Mouse (Mus musculus): ENCODE data around the gene Gm10277. TPM values are rescaled to one million over a fixed set of nuclear protein-coding genes. Genes with fewer than 3 reads are reported as not detected.

Gm10277 gene
- total and polyA plus RNA-seq, 2 experiments from 2014 or later = 0.69 TPM; not detected in 1

- Histone ChIP-seq H3K4me1 (ENCODE audit: insufficient read depth, low read length) (peaks cover 20% of the 10 kb centered on the region), H3K27me3 (ENCODE audit: insufficient read depth, low read length) (no peaks in the 10 kb centered on the region), H3K9me3 (ENCODE audit: low read length) (no peaks in the 10 kb centered on the region), H3K9ac (replicated peaks; ENCODE audit: low read length) (no peak overlapping the region), H3K4me2 (ENCODE audit: low read depth, low read length) (peak overlapping the region; percentile 92), H3K27ac (no peak overlapping the region), H3K4me3 (ENCODE audit: low read length) (no peak overlapping the region), H3K36me3 (ENCODE audit: insufficient read depth, low read length) (no peaks in the 10 kb centered on the region)
- ATAC-seq (no peak), DNase-seq (ENCODE audit: low spot score) (no peak)
- 40% methylated on average over 4 of the region's 4 CpGs for WGBS
- TF ChIP-seq CTCF (IDR thresholded peaks at IDR 0.05; ENCODE audit: low read depth) = no peak
Measured at GRCm38 (mm10) chr11:77765459-77765777, 22.1 kb downstream of the Gm10277 start.

GRCm38 (mm10) chr11:77764694-77765458 lies 22.7 kb downstream of the Gm10277 start:
- Histone ChIP-seq H3K4me1 (ENCODE audit: insufficient read depth, low read length) (peaks cover 20% of the 10 kb centered on the region), H3K36me3 (ENCODE audit: insufficient read depth, low read length) (no peaks in the 10 kb centered on the region), H3K27me3 (ENCODE audit: insufficient read depth, low read length) (no peaks in the 10 kb centered on the region), H3K27ac (peak overlapping the region; percentile 26; the same call in 1 of the 2 replicates), H3K4me3 (ENCODE audit: low read length) (peak overlapping the region; percentile 96), H3K4me2 (ENCODE audit: low read depth, low read length) (peak overlapping the region; percentile 92), H3K9me3 (ENCODE audit: low read length) (no peaks in the 10 kb centered on the region), H3K9ac (replicated peaks; ENCODE audit: low read length) (no peak overlapping the region; the same call in 1 of the 2 replicates)
- ATAC-seq (no peak), DNase-seq (ENCODE audit: low spot score) (no peak)
- WGBS = 37% methylated on average over 9 of the region's 9 CpGs
- no peak for TF ChIP-seq CTCF (IDR thresholded peaks at IDR 0.05; ENCODE audit: low read depth)

GRCm38 (mm10) chr11:77763673-77764340 lies 23.7 kb downstream of the Gm10277 start:
- Histone ChIP-seq H3K4me3 (ENCODE audit: low read length) (peak overlapping the region; percentile 96), H3K4me1 (ENCODE audit: insufficient read depth, low read length) (peaks cover 20% of the 10 kb centered on the region), H3K27ac (peak overlapping the region; percentile 91), H3K9me3 (ENCODE audit: low read length) (no peaks in the 10 kb centered on the region), H3K4me2 (ENCODE audit: low read depth, low read length) (peak overlapping the region; percentile 92), H3K27me3 (ENCODE audit: insufficient read depth, low read length) (no peaks in the 10 kb centered on the region), H3K36me3 (ENCODE audit: insufficient read depth, low read length) (no peaks in the 10 kb centered on the region), H3K9ac (replicated peaks; ENCODE audit: low read length) (peak overlapping the region; percentile 97)
- 4% methylated on average over 26 of the region's 26 CpGs for WGBS
- no peak for TF ChIP-seq CTCF (IDR thresholded peaks at IDR 0.05; ENCODE audit: low read depth)
- DNase-seq (ENCODE audit: low spot score) = peak; percentile 70
- peak; percentile 56 for ATAC-seq

GRCm38 (mm10) chr11:77762783-77763672 lies 24.5 kb downstream of the Gm10277 start, which contains the start of gene Myo18a:
Myo18a (plus strand) TSS chr11:77763246.
- WGBS = 3% methylated on average over 51 of the region's 79 CpGs
- H3K27me3 ChIP-seq (ENCODE audit: insufficient read depth, low read length) = no peaks in the 10 kb centered on the region
- DNase-seq (ENCODE audit: low spot score) (peak; percentile 94), ATAC-seq (peak; percentile 92)
- H3K4me1 ChIP-seq (ENCODE audit: insufficient read depth, low read length) = peaks cover 20% of the 10 kb centered on the region
- peak within 1 kb of the TSS; percentile 92 for H3K4me2 ChIP-seq (ENCODE audit: low read depth, low read length)
- H3K27ac ChIP-seq = peak within 1 kb of the TSS; percentile 91
- H3K9me3 ChIP-seq (ENCODE audit: low read length) = no peaks in the 10 kb centered on the region
- H3K9ac ChIP-seq (replicated peaks; ENCODE audit: low read length) = peak within 1 kb of the TSS; percentile 97
- H3K36me3 ChIP-seq (ENCODE audit: insufficient read depth, low read length) = no peaks in the 10 kb centered on the region
- peak within 1 kb of the TSS; percentile 96 for H3K4me3 ChIP-seq (ENCODE audit: low read length)
- peak; percentile 53 for TF ChIP-seq CTCF (IDR thresholded peaks at IDR 0.05; ENCODE audit: low read depth)

GRCm38 (mm10) chr11:77760031-77760430 lies 27.5 kb downstream of the Gm10277 start:
- WGBS = 92% methylated on average over 4 of the region's 4 CpGs
- no peak for ATAC-seq
- Histone ChIP-seq H3K4me2 (ENCODE audit: low read depth, low read length) (no peak overlapping the region), H3K9me3 (ENCODE audit: low read length) (no peaks in the 10 kb centered on the region), H3K4me1 (ENCODE audit: insufficient read depth, low read length) (peaks cover 5% of the 10 kb centered on the region; the same call in 1 of the 2 replicates), H3K27me3 (ENCODE audit: insufficient read depth, low read length) (no peaks in the 10 kb centered on the region), H3K36me3 (ENCODE audit: insufficient read depth, low read length) (no peaks in the 10 kb centered on the region), H3K4me3 (ENCODE audit: low read length) (no peak overlapping the region), H3K9ac (replicated peaks; ENCODE audit: low read length) (no peak overlapping the region), H3K27ac (no peak overlapping the region)
- TF ChIP-seq CTCF (IDR thresholded peaks at IDR 0.05; ENCODE audit: low read depth) = no peak
- DNase-seq (ENCODE audit: low spot score) = no peak

GRCm38 (mm10) chr11:77753469-77753868 lies 34.1 kb downstream of the Gm10277 start:
- no peak for TF ChIP-seq CTCF (IDR thresholded peaks at IDR 0.05; ENCODE audit: low read depth)
- no peak overlapping the region for H3K4me2 ChIP-seq (ENCODE audit: low read depth, low read length)
- H3K9ac ChIP-seq (replicated peaks; ENCODE audit: low read length) = no peak overlapping the region
- no peaks in the 10 kb centered on the region for H3K36me3 ChIP-seq (ENCODE audit: insufficient read depth, low read length)
- DNase-seq (ENCODE audit: low spot score) = no peak
- no peaks in the 10 kb centered on the region for H3K4me1 ChIP-seq (ENCODE audit: insufficient read depth, low read length)
- ATAC-seq = no peak
- no peak overlapping the region for H3K27ac ChIP-seq
- H3K9me3 ChIP-seq (ENCODE audit: low read length) = no peaks in the 10 kb centered on the region
- no peaks in the 10 kb centered on the region for H3K27me3 ChIP-seq (ENCODE audit: insufficient read depth, low read length)
- 83% methylated on average over 3 of the region's 3 CpGs for WGBS
- no peak overlapping the region for H3K4me3 ChIP-seq (ENCODE audit: low read length)

Measured in hindbrain, postnatal 0 days (tissue).